Mouse (Mus musculus): ENCODE data around the gene Rtn1. TPM values are rescaled to one million over a fixed set of nuclear protein-coding genes. Genes with fewer than 3 reads are reported as not detected.

Rtn1 gene
- total and polyA plus RNA-seq, 2 experiments from 2014 or later, result 6.5 to 11.7 TPM

GRCm38 (mm10) chr12:72235621-72236351 lies 173.1 kb downstream of the Rtn1 start:
- Histone ChIP-seq H3K4me3 (ENCODE audit: low read depth, low read length) (peak overlapping the region; percentile 44), H3K36me3 (replicated peaks; ENCODE audit: control insufficient read depth, insufficient read depth, low read length) (no peaks in the 10 kb centered on the region), H3K9ac (replicated peaks; ENCODE audit: low read depth, low read length) (no peak overlapping the region), H3K4me2 (ENCODE audit: low read depth, low read length) (peak overlapping the region; percentile 71), H3K27me3 (ENCODE audit: control insufficient read depth, insufficient read depth, low read length) (peaks cover 32% of the 10 kb centered on the region), H3K4me1 (ENCODE audit: control insufficient read depth, insufficient read depth) (no peaks in the 10 kb centered on the region), H3K9me3 (replicated peaks; ENCODE audit: control insufficient read depth, low read length) (no peaks in the 10 kb centered on the region), H3K27ac (ENCODE audit: low read depth) (no peak overlapping the region)
- no peak for DNase-seq (ENCODE audit: low spot score)
- 65% methylated on average over 12 of the region's 12 CpGs for WGBS
- TF ChIP-seq CTCF (IDR thresholded peaks at IDR 0.05; ENCODE audit: low read depth) (no peak), EP300 (IDR thresholded peaks at IDR 0.05; ENCODE audit: low read depth) (no peak)
- ATAC-seq (ENCODE audit: insufficient read depth, low read depth), result no peak

- no peak overlapping the region for H3K4me3 ChIP-seq (ENCODE audit: low read depth, low read length)
- peaks cover 32% of the 10 kb centered on the region for H3K27me3 ChIP-seq (ENCODE audit: control insufficient read depth, insufficient read depth, low read length)
- TF ChIP-seq EP300 (IDR thresholded peaks at IDR 0.05; ENCODE audit: low read depth) (no peak), CTCF (IDR thresholded peaks at IDR 0.05; ENCODE audit: low read depth) (no peak)
- H3K9ac ChIP-seq (replicated peaks; ENCODE audit: low read depth, low read length), result no peak overlapping the region
- H3K27ac ChIP-seq (ENCODE audit: low read depth), result no peak overlapping the region
- no peak overlapping the region for H3K4me2 ChIP-seq (ENCODE audit: low read depth, low read length)
- no peaks in the 10 kb centered on the region for H3K36me3 ChIP-seq (replicated peaks; ENCODE audit: control insufficient read depth, insufficient read depth, low read length)
- WGBS, result 92% methylated on average over 9 of the region's 9 CpGs
- DNase-seq (ENCODE audit: low spot score) (no peak), ATAC-seq (ENCODE audit: insufficient read depth, low read depth) (no peak)
- no peaks in the 10 kb centered on the region for H3K9me3 ChIP-seq (replicated peaks; ENCODE audit: control insufficient read depth, low read length)
- no peaks in the 10 kb centered on the region for H3K4me1 ChIP-seq (ENCODE audit: control insufficient read depth, insufficient read depth)
Measured at GRCm38 (mm10) chr12:72234966-72235365, 173.9 kb downstream of the Rtn1 start.

- WGBS, result 84% methylated on average over 3 of the region's 3 CpGs
- DNase-seq (ENCODE audit: low spot score) (no peak), ATAC-seq (ENCODE audit: insufficient read depth, low read depth) (no peak)
- no peak overlapping the region for H3K4me2 ChIP-seq (ENCODE audit: low read depth, low read length)
- no peaks in the 10 kb centered on the region for H3K4me1 ChIP-seq (ENCODE audit: control insufficient read depth, insufficient read depth)
- no peak overlapping the region for H3K9ac ChIP-seq (replicated peaks; ENCODE audit: low read depth, low read length)
- H3K9me3 ChIP-seq (replicated peaks; ENCODE audit: control insufficient read depth, low read length), result no peaks in the 10 kb centered on the region
- H3K27me3 ChIP-seq (ENCODE audit: control insufficient read depth, insufficient read depth, low read length), result peaks cover 32% of the 10 kb centered on the region
- H3K4me3 ChIP-seq (ENCODE audit: low read depth, low read length), result no peak overlapping the region
- TF ChIP-seq EP300 (IDR thresholded peaks at IDR 0.05; ENCODE audit: low read depth), result no peak
- no peak for TF ChIP-seq CTCF (IDR thresholded peaks at IDR 0.05; ENCODE audit: low read depth)
- H3K27ac ChIP-seq (ENCODE audit: low read depth), result no peak overlapping the region
- no peaks in the 10 kb centered on the region for H3K36me3 ChIP-seq (replicated peaks; ENCODE audit: control insufficient read depth, insufficient read depth, low read length)
Measured at GRCm38 (mm10) chr12:72234151-72234550, 174.7 kb downstream of the Rtn1 start.

GRCm38 (mm10) chr12:72232826-72233790 lies 175.7 kb downstream of the Rtn1 start:
- ATAC-seq (ENCODE audit: insufficient read depth, low read depth), result no peak
- Histone ChIP-seq H3K9ac (replicated peaks; ENCODE audit: low read depth, low read length) (no peak overlapping the region), H3K9me3 (replicated peaks; ENCODE audit: control insufficient read depth, low read length) (no peaks in the 10 kb centered on the region), H3K27me3 (ENCODE audit: control insufficient read depth, insufficient read depth, low read length) (peaks cover 29% of the 10 kb centered on the region), H3K4me2 (ENCODE audit: low read depth, low read length) (no peak overlapping the region), H3K4me1 (ENCODE audit: control insufficient read depth, insufficient read depth) (no peaks in the 10 kb centered on the region), H3K4me3 (ENCODE audit: low read depth, low read length) (no peak overlapping the region), H3K36me3 (replicated peaks; ENCODE audit: control insufficient read depth, insufficient read depth, low read length) (no peaks in the 10 kb centered on the region), H3K27ac (ENCODE audit: low read depth) (no peak overlapping the region)
- WGBS, result 85% methylated on average over 19 of the region's 19 CpGs
- no peak for DNase-seq (ENCODE audit: low spot score)
- TF ChIP-seq CTCF (IDR thresholded peaks at IDR 0.05; ENCODE audit: low read depth), result no peak
- no peak for TF ChIP-seq EP300 (IDR thresholded peaks at IDR 0.05; ENCODE audit: low read depth)

- H3K27me3 ChIP-seq (ENCODE audit: control insufficient read depth, insufficient read depth, low read length), result peaks cover 20% of the 10 kb centered on the region
- TF ChIP-seq EP300 (IDR thresholded peaks at IDR 0.05; ENCODE audit: low read depth), result no peak
- TF ChIP-seq CTCF (IDR thresholded peaks at IDR 0.05; ENCODE audit: low read depth), result no peak
- WGBS, result 66% methylated on average over 3 of the region's 3 CpGs
- no peak overlapping the region for H3K9ac ChIP-seq (replicated peaks; ENCODE audit: low read depth, low read length)
- H3K4me1 ChIP-seq (ENCODE audit: control insufficient read depth, insufficient read depth), result no peaks in the 10 kb centered on the region
- H3K4me3 ChIP-seq (ENCODE audit: low read depth, low read length), result no peak overlapping the region
- ATAC-seq (ENCODE audit: insufficient read depth, low read depth) (no peak), DNase-seq (ENCODE audit: low spot score) (no peak)
- no peak overlapping the region for H3K4me2 ChIP-seq (ENCODE audit: low read depth, low read length)
- H3K9me3 ChIP-seq (replicated peaks; ENCODE audit: control insufficient read depth, low read length), result no peaks in the 10 kb centered on the region
- no peak overlapping the region for H3K27ac ChIP-seq (ENCODE audit: low read depth)
- H3K36me3 ChIP-seq (replicated peaks; ENCODE audit: control insufficient read depth, insufficient read depth, low read length), result no peaks in the 10 kb centered on the region
Measured at GRCm38 (mm10) chr12:72232176-72232575, 176.7 kb downstream of the Rtn1 start.
